Mouse (Mus musculus): ENCODE results near the gene Rad18.
"Not testable (repeated sequence)": the region's sequence is repeated elsewhere in the genome, so short reads cannot be mapped to it uniquely, and the experiment has no call there.

- TF ChIP-seq CTCF (IDR thresholded peaks at IDR 0.05; ENCODE audit: control insufficient read depth, insufficient read depth, insufficient read length); MAX (IDR thresholded peaks at IDR 0.05); USF1 (IDR thresholded peaks at IDR 0.05; ENCODE audit: low read depth); CEBPB (IDR thresholded peaks at IDR 0.05; ENCODE audit: low read depth); FOSL1 (IDR thresholded peaks at IDR 0.05; ENCODE audit: insufficient read depth, low read length, poor library complexity, severe bottlenecking): not testable (repeated sequence)
Observed at GRCm38 (mm10) chr6:112702296-112702695, 5.8 kb upstream of the Rad18 start.

Data from C2C12 (cell line).